ENCODE assay signal across 8 mouse cellular contexts in the genomic region with DNA sequence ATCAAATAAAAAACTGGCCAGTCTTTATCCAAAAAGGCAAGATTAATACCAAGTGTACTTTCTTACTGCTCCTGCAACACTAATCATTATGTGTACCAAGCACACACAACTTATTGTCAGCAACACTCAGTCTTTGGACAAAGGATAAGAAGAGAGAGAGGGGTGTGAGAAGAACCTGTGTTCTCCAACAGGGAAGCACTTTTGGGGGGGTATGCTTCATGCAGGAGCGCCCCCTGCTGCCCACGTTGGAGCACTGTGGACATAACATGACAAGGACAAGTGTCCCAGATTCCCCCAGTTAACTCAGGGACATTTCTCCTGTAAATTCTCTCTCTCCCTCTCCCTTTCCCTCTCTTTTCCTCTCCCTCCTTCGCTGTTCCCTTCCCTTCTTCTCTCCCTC. TPM values are rescaled to one million over a fixed set of nuclear protein-coding genes. Genes with fewer than 3 reads are reported as not detected.
A peak's percentile ranks its signal among the peaks of the same experiment; 100 is the strongest.
DNase-seq lines count a peak whose midpoint lies in the region; ATAC-seq and TF ChIP-seq lines count a peak whose summit lies in the region.

No protein-coding gene starts in this region.

- no peak overlapping the region for H3K27ac ChIP-seq in intestine, embryonic 14.5 days (ENCODE audit: low read depth)
- H3K27ac ChIP-seq in intestine, embryonic 15.5 days: no peak overlapping the region
- no peak overlapping the region for H3K27ac ChIP-seq in embryonic facial prominence, embryonic 14.5 days (replicated peaks; ENCODE audit: low read depth, low read length)

- no peaks in the 10 kb centered on the region for H3K79me2 ChIP-seq in C2C12 (ENCODE audit: control insufficient read depth, insufficient read depth)

- no peak overlapping the region for H3K4me3 ChIP-seq in intestine, embryonic 14.5 days (ENCODE audit: low read depth, low read length)
- H3K4me3 ChIP-seq in intestine, embryonic 15.5 days (replicated peaks): no peak overlapping the region
- H3K4me3 ChIP-seq in C2C12 (ENCODE audit: insufficient read depth, poor library complexity, severe bottlenecking): no peak overlapping the region
- no peak overlapping the region for H3K4me3 ChIP-seq in embryonic facial prominence, embryonic 14.5 days (ENCODE audit: low read depth, low read length)

- no peaks in the 10 kb centered on the region for H3K36me3 ChIP-seq in intestine, embryonic 14.5 days (ENCODE audit: control insufficient read depth, insufficient read depth, low read length)
- no peaks in the 10 kb centered on the region for H3K36me3 ChIP-seq in intestine, embryonic 15.5 days
- no peaks in the 10 kb centered on the region for H3K36me3 ChIP-seq in C2C12 (ENCODE audit: control insufficient read depth, insufficient read depth)
- H3K36me3 ChIP-seq in embryonic facial prominence, embryonic 14.5 days (ENCODE audit: control insufficient read depth, insufficient read depth, low read length): no peaks in the 10 kb centered on the region

- 4% methylated on average over 3 of the region's 3 CpGs for WGBS in intestine, embryonic 14.5 days
- WGBS in intestine, embryonic 15.5 days: 2% methylated on average over 3 of the region's 3 CpGs
- 0% methylated on average over 3 of the region's 3 CpGs for WGBS in embryonic facial prominence, embryonic 14.5 days

- H3K4me1 ChIP-seq in intestine, embryonic 14.5 days (replicated peaks; ENCODE audit: control insufficient read depth, insufficient read depth, low read length): no peaks in the 10 kb centered on the region
- 0 out of 2 replicates have a peak, but pooled peaks cover 2% of the 10 kb centered on the region for H3K4me1 ChIP-seq in intestine, embryonic 15.5 days (replicated peaks)
- no peaks in the 10 kb centered on the region for H3K4me1 ChIP-seq in embryonic facial prominence, embryonic 14.5 days (ENCODE audit: control insufficient read depth, insufficient read depth, low read length)

- TF ChIP-seq CTCF in C2C12 (IDR thresholded peaks at IDR 0.05; ENCODE audit: control insufficient read depth, insufficient read depth, insufficient read length): peak; percentile 73

- H3K4me2 ChIP-seq in intestine, embryonic 14.5 days (ENCODE audit: low read length): no peak overlapping the region
- no peak overlapping the region for H3K4me2 ChIP-seq in intestine, embryonic 15.5 days (replicated peaks)
- H3K4me2 ChIP-seq in embryonic facial prominence, embryonic 14.5 days (ENCODE audit: low read depth, low read length): no peak overlapping the region

- DNase-seq in intestine, embryonic 14.5 days (ENCODE audit: low spot score): peak; percentile 69
- DNase-seq in adrenal gland, postnatal 25 days: peak; percentile 75
- peak; percentile 33 for DNase-seq in embryonic facial prominence, embryonic 14.5 days (ENCODE audit: low spot score)
- peak; percentile 37 to 74 for DNase-seq in layer of hippocampus, postnatal 25 days (ENCODE audit: extremely low spot score in 1 of 2, low spot score in 1 of 2)
- DNase-seq in retina, postnatal 1 day: peak; percentile 73
- DNase-seq in spleen, adult 12 weeks (ENCODE audit: low spot score): no peak

- H3ac ChIP-seq in C2C12 (ENCODE audit: control insufficient read depth, insufficient read length, low read depth): no peak overlapping the region

- H3K9me3 ChIP-seq in intestine, embryonic 14.5 days (ENCODE audit: control insufficient read depth, low read length): no peaks in the 10 kb centered on the region
- no peaks in the 10 kb centered on the region for H3K9me3 ChIP-seq in intestine, embryonic 15.5 days
- H3K9me3 ChIP-seq in embryonic facial prominence, embryonic 14.5 days (ENCODE audit: control insufficient read depth, low read length): no peaks in the 10 kb centered on the region

- H3K79me3 ChIP-seq in C2C12 (ENCODE audit: low read depth): no peaks in the 10 kb centered on the region

- no peak overlapping the region for H3K9ac ChIP-seq in intestine, embryonic 14.5 days (ENCODE audit: low read length)
- no peak overlapping the region for H3K9ac ChIP-seq in intestine, embryonic 15.5 days
- no peak overlapping the region for H3K9ac ChIP-seq in embryonic facial prominence, embryonic 14.5 days (ENCODE audit: low read depth, low read length)

- H3K27me3 ChIP-seq in intestine, embryonic 14.5 days (replicated peaks; ENCODE audit: control insufficient read depth, insufficient read depth, low read length): peaks cover 13% of the 10 kb centered on the region; the same call in 1 of the 2 replicates
- 0 out of 2 replicates have a peak, but pooled peaks cover 2% of the 10 kb centered on the region for H3K27me3 ChIP-seq in intestine, embryonic 15.5 days (replicated peaks)
- no peaks in the 10 kb centered on the region for H3K27me3 ChIP-seq in C2C12 (ENCODE audit: control insufficient read depth, insufficient read depth, insufficient read length)
- H3K27me3 ChIP-seq in embryonic facial prominence, embryonic 14.5 days (replicated peaks; ENCODE audit: control insufficient read depth, insufficient read depth, low read length): peaks cover 6% of the 10 kb centered on the region

- no peak for ATAC-seq in intestine, embryonic 14.5 days (replicated peaks; ENCODE audit: low FRiP score, low TSS enrichment, low read depth)
- no peak for ATAC-seq in intestine, embryonic 15.5 days
- ATAC-seq in embryonic facial prominence, embryonic 14.5 days (ENCODE audit: low read depth): no peak

TF ChIP-seq in C2C12, 6 proteins besides CTCF, POLR2A, EP300 and RAD21:
- TF ChIP-seq MAX (IDR thresholded peaks at IDR 0.05): no peak
- TF ChIP-seq MYOG (IDR thresholded peaks at IDR 0.05; ENCODE audit: control insufficient read depth, extremely low read depth, insufficient read length): no peak
- no peak for TF ChIP-seq FOSL1 (IDR thresholded peaks at IDR 0.05; ENCODE audit: insufficient read depth, low read length, poor library complexity, severe bottlenecking)
- TF ChIP-seq CEBPB (IDR thresholded peaks at IDR 0.05; ENCODE audit: low read depth): no peak
- TF ChIP-seq USF1 (IDR thresholded peaks at IDR 0.05; ENCODE audit: low read depth): no peak
- TF ChIP-seq MYOD1 (IDR thresholded peaks at IDR 0.05; ENCODE audit: control insufficient read depth, insufficient read length, low read depth): no peak

RNA-seq across cellular contexts. Expression of gene Gabrb2, which starts 3.7 kb away (rescaled TPM):
- polyA plus RNA-seq in intestine, embryonic 14.5 days (2014; fragmentation: Nextera tagmentation; extraction: Ambion mirVana): 2.2 and 2.5 TPM in 2 replicates
- polyA plus RNA-seq in intestine, embryonic 15.5 days (2015; fragmentation: Nextera tagmentation; extraction: Ambion mirVana): 1.5 and 1.8 TPM in 2 replicates
- polyA plus RNA-seq in C2C12 (2012; fragmentation: generic; extraction: Trizol): 0.27 TPM
- 0.36 and 0.38 TPM in 2 replicates for total RNA-seq in adrenal gland, postnatal 25 days (2021)
- polyA plus RNA-seq in embryonic facial prominence, embryonic 14.5 days (2014; fragmentation: Nextera tagmentation; extraction: Ambion mirVana): 1.6 TPM in 2 replicates
- 100 to 1,000 TPM; 133 to 152 TPM for total RNA-seq in layer of hippocampus, postnatal 25 days (2021)
